ENCODE assay signal across 8 mouse cellular contexts in the genomic region with DNA sequence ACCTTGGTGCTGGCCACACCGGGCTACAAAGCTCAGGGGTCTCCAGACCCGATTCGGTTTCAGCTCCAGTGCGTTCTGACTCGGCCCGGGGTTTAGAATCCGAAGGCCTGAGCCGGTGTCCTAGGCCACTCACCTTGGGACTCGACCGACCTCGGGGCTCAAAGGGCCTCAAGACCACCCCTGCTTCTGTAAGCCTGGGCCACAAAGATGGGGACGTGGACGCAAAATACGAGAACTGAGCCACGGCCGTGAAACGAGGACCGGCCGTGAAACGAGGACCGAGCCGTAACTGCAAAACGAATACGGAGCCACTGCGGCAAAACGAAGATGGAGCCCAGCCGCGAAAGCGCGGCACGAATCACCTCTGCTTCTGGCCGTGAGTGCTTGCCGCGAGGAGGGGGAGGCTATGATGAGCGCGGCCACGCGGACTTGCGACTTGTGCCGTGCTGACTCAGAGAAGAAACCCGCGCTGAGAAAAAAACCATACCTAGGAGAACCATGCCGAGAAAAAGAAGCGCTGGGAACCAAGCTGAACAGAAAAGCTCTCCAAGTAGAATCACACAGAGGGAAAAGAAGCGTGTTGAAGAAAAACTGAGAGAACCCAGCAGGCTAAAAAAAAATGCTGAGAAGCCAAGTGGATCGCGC.
DNase-seq lines count a peak whose midpoint lies in the region; ATAC-seq and TF ChIP-seq lines count a peak whose summit lies in the region.

No protein-coding gene starts in this region.

- H3K36me3 ChIP-seq in liver, embryonic 14.5 days (replicated peaks; ENCODE audit: control insufficient read depth, insufficient read depth, low read depth) = no peaks in the 10 kb centered on the region

- intact Hi-C loops in heart, postnatal 25 days (cut with DNase I) = loop anchor here (5.0 kb wide), 1 partner anchor 167 kb away; a partner anchor contains a TSS

- peak overlapping the region; percentile 73 to 95 for H3K4me3 ChIP-seq in liver, embryonic 14.5 days (ENCODE audit: insufficient read depth in 1 of 2, low read depth in 2 of 2, low read length in 2 of 2)

- no peak for TF ChIP-seq CTCF in liver, embryonic 14.5 days (IDR thresholded peaks at IDR 0.05; ENCODE audit: low read depth)

- H3K9me3 ChIP-seq in liver, embryonic 14.5 days (ENCODE audit: control insufficient read depth, low read length) = no peaks in the 10 kb centered on the region

- TF ChIP-seq EP300 in liver, embryonic 14.5 days (IDR thresholded peaks at IDR 0.05; ENCODE audit: low read depth) = no peak

- peaks cover 5 to 12% of the 10 kb centered on the region in 2 experiments; a peak in 2 of 4 replicates for H3K4me1 ChIP-seq in liver, embryonic 14.5 days (replicated peaks; ENCODE audit: control insufficient read depth in 2 of 2, insufficient read depth in 2 of 2, low read length in 1 of 2)

- WGBS in liver, embryonic 14.5 days (ENCODE audit: insufficient replicate concordance) = 52% methylated on average over 47 of the region's 47 CpGs

- ATAC-seq in liver, embryonic 14.5 days (ENCODE audit: insufficient read depth) = no peak

- H3K27me3 ChIP-seq in liver, embryonic 14.5 days (ENCODE audit: control insufficient read depth, insufficient read depth, low read length) = no peaks in the 10 kb centered on the region

- H3K4me2 ChIP-seq in liver, embryonic 14.5 days (ENCODE audit: low read depth) = peak overlapping the region; percentile 63

- peak overlapping the region; percentile 79 for H3K9ac ChIP-seq in liver, embryonic 14.5 days (replicated peaks)

- peak overlapping the region; percentile 72 for H3K27ac ChIP-seq in liver, embryonic 14.5 days

- peak; percentile 45 to 54 for DNase-seq in heart, adult 18-20 months
- DNase-seq in heart, postnatal 25 days (ENCODE audit: low spot score) = no peak
- DNase-seq in cerebellum, adult 8-10 months = peak; percentile 13
- peak; percentile 28 for DNase-seq in gastrocnemius, postnatal 10 days
- peak; percentile 49 for DNase-seq in kidney, adult 18-20 months
- peak in 1 of 3 experiments; percentile 19 for DNase-seq in liver, embryonic 14.5 days (ENCODE audit: low read depth in 3 of 3, low spot score in 3 of 3)
- peak; percentile 39 to 42 for DNase-seq in natural killer cell, adult 2 months (ENCODE audit: low spot score in 2 of 2)
- peak; percentile 56 for DNase-seq in testis, postnatal 10 days (ENCODE audit: low spot score)
